Mouse (Mus musculus): ENCODE measurements at regions not wholly inside any gene's neighbourhood (a gene's known extent, or its start where the extent isn't known, plus 50 kb on each side); places are given as distances from the start of the nearest gene placed in this dataset.

GRCm38 (mm10) chr16:55087461-55087860 lies 210.3 kb downstream of the Zpld1 start:
- TF ChIP-seq CTCF (IDR thresholded peaks at IDR 0.05; ENCODE audit: low read depth, low read length) (no peak), POLR2A (IDR thresholded peaks at IDR 0.05; ENCODE audit: insufficient read depth, low read length) (no peak), EP300 (IDR thresholded peaks at IDR 0.05; ENCODE audit: insufficient read depth, low read depth, low read length) (no peak)

Measured in ES-Bruce4 (cell line).